Mouse (Mus musculus): ENCODE results near the gene Bnip2. TPM values are rescaled to one million over a fixed set of nuclear protein-coding genes. Genes with fewer than 3 reads are reported as not detected.

Bnip2 gene
- polyA plus RNA-seq (2012; rRNA removed) = 89.3 and 97.6 TPM in 2 replicates

DNA sequence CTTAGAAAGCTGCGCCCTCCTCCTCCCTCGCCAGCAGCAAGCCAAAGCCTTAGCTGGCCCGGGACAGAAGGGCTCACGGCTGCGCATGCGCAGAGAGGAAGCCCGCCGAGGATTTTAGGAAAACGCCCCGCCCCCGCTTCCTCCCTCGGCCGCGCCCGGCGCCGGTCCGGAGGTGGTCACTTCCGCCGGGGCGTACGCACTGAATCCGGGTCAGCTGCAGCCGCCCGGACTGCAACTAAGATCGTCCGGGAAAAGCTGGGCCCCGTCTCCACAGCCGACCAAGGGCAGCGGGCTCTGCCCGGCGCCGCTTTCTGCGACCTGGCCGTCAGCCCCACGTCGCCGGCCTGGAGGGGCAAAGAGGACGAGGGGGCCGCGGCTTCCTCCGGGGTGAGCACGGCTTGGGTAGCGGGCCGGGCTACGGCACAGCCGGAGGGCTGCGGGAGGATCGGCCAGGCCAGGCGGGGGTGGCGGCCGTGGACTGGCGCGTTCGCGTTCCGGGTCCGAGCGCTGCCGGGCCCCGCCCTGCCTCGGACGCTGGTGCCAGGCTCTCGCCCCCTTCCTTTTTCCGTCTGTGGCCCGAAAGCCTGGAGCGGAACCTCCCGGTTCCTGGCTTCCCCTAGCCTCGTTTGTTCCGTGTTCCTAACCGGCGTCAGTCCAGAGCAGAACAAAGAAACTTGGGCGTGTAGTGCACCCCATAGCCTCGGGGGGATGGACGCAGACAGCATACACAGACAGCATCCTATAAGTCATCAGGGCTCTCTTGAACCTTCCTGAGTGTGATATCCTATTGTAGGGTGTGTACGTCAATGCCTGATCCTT is at the start of gene Bnip2:
Gene Bnip2 (plus strand): TSS at position 164 of the 819 bp plus-strand sequence.

DNA sequence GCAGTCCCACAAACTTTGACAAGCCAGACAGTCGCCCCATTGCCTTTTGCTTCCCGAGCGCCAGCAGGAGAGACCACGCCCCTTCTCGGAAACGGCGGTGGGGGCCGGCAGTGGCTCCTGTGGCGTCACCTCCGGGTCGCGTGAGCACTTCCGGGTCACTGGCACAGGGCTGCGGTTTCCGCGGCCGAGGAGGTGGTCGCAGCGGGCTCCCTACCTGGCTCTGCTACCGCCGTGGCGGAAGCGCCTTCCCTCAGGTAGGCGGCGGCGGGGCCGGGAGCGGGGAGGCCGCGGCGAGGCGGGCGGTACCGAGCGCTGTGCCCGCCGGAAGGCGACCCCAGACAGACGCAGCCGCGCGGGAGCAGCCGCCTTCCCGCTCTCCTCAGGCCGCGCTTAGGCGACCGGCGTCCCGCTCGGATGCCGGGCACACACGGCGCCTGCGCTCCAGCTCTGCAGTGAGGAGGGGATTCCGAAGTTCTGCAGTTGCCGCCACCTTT is 23.2 kb downstream of the Bnip2 start, which contains the start of gene Gtf2a2:
Gene Gtf2a2 (plus strand): TSS at position 143 of the 494 bp plus-strand sequence.

DNA sequence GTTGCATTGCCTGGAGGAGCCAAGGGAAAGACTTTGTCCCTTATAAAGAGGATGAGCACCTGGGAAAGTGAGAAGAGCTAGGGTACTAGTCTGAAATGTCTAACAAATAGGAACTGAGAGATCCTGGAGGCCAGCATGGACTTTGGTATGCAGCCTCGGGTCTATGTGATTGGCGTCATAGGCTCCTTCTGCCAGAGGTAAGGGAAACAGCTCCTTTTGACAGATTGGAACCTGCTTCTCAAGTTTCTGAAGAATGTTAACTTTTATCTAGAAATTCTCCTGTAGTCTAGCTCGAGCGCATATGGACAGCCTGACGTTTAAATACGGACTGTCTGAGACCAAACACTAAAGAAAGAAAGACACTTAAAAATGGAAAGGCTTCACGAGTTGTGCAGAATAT is 48.7 kb downstream of the Bnip2 start, which contains the start of gene Gcnt3:
Gene Gcnt3 (minus strand): TSS at position 101 of the 400 bp plus-strand sequence.

Other genes starting within 250 kb of the Bnip2 start
- 7.4 and 8.2 TPM in 2 replicates for gene Foxb1, start 228.5 kb upstream of the Bnip2 start, polyA plus RNA-seq (2012; rRNA removed)
- gene Gtf2a2, start 23.1 kb downstream of the Bnip2 start, polyA plus RNA-seq (2012; rRNA removed) = 111 and 116 TPM in 2 replicates
- not detected in 2 replicates for gene Gcnt3, start 48.6 kb downstream of the Bnip2 start, polyA plus RNA-seq (2012; rRNA removed)
- gene Fam81a, start 153.1 kb downstream of the Bnip2 start, polyA plus RNA-seq (2012; rRNA removed) = 3.7 and 4.7 TPM in 2 replicates
- gene Myo1e, start 217.9 kb downstream of the Bnip2 start, polyA plus RNA-seq (2012; rRNA removed) = 3.8 and 6.0 TPM in 2 replicates